Mouse (Mus musculus) kidney, embryonic 14.5 days (tissue): ENCODE measurements at regions not wholly inside any gene's neighbourhood (a gene's known extent, or its start where the extent isn't known, plus 50 kb on each side); places are given as distances from the start of the nearest gene placed in this dataset.

Source experiments
- ATAC-seq: fragments of 200-750 bp; cut with Nextera tagmentation; 2 replicates; pipeline ENCODE4 v1.8.0; 2017; ENCODE audit warnings: moderate number of reproducible peaks, mild to moderate bottlenecking, moderate TSS enrichment, moderate library complexity; ENCODE audit not compliant: low FRiP score, low TSS enrichment
- H3K27ac ChIP-seq: fragments of 300-500 bp; sonication (generic); 2 replicates; pipeline ENCODE4 v1.5.1; 2014; ENCODE audit warnings: low read depth, mild to moderate bottlenecking, low read length, moderate library complexity, mixed read lengths
- H3K27me3 ChIP-seq: fragments of 300-500 bp; sonication (generic); 2 replicates; pipeline ENCODE4 v1.6.1; 2014; ENCODE audit warnings: mild to moderate bottlenecking, low read length; ENCODE audit not compliant: control insufficient read depth, insufficient read depth
- H3K36me3 ChIP-seq: fragments of 300-500 bp; sonication (generic); 2 replicates; pipeline ENCODE4 v1.6.1; 2014; ENCODE audit warnings: low read length, mixed read lengths; ENCODE audit not compliant: control insufficient read depth, insufficient read depth
- H3K4me1 ChIP-seq: fragments of 300-500 bp; sonication (generic); 2 replicates; pipeline ENCODE4 v1.6.1; 2014; ENCODE audit warnings: low read length, mixed read lengths; ENCODE audit not compliant: control insufficient read depth, insufficient read depth
- H3K4me2 ChIP-seq: fragments of 300-500 bp; sonication (generic); replicated peaks from 2 replicates; pipeline ENCODE4 v1.6.1; 2014; ENCODE audit warnings: low read depth, mild to moderate bottlenecking, low read length
- H3K4me3 ChIP-seq: fragments of 300-500 bp; sonication (generic); 2 replicates; pipeline ENCODE4 v1.5.1; 2014; ENCODE audit warnings: mild to moderate bottlenecking, low read length
- H3K9ac ChIP-seq: fragments of 300-500 bp; sonication (generic); 2 replicates; pipeline ENCODE4 v1.6.1; 2014; ENCODE audit warnings: low read depth, mild to moderate bottlenecking, low read length, moderate library complexity
- H3K9me3 ChIP-seq: fragments of 300-500 bp; sonication (generic); 2 replicates; pipeline ENCODE4 v1.6.1; 2016; ENCODE audit warnings: low read length; ENCODE audit not compliant: control insufficient read depth
- WGBS: fragments of 180-500 bp; shearing (Covaris S2); extraction: QIAGEN DNeasy Blood & Tissue Kit; methylation state at CpG from one replicate; pipeline ENCODE4 v1.1.7; 2014; 5-methylcytosine and 5-hydroxymethylcytosine counted together

- 71% methylated on average over 3 of the region's 3 CpGs for WGBS
- Histone ChIP-seq H3K27ac (no peak overlapping the region), H3K4me2 (no peak overlapping the region), H3K4me1 (no peaks in the 10 kb centered on the region), H3K27me3 (no peaks in the 10 kb centered on the region), H3K9ac (no peak overlapping the region), H3K36me3 (no peaks in the 10 kb centered on the region), H3K4me3 (no peak overlapping the region), H3K9me3 (no peaks in the 10 kb centered on the region)
- ATAC-seq: no peak
Observed at GRCm38 (mm10) chr16:42592321-42592720, 251.9 kb upstream of the Gap43 start.

GRCm38 (mm10) chr16:42591530-42591929 lies 251.1 kb upstream of the Gap43 start:
- Histone ChIP-seq H3K4me2 (no peak overlapping the region), H3K9me3 (no peaks in the 10 kb centered on the region), H3K4me3 (no peak overlapping the region), H3K27me3 (no peaks in the 10 kb centered on the region), H3K4me1 (no peaks in the 10 kb centered on the region), H3K27ac (no peak overlapping the region), H3K36me3 (no peaks in the 10 kb centered on the region), H3K9ac (no peak overlapping the region)
- ATAC-seq: no peak
- WGBS: 88% methylated on average over 5 of the region's 5 CpGs

- H3K4me3 ChIP-seq: no peak overlapping the region
- H3K4me1 ChIP-seq: no peaks in the 10 kb centered on the region
- ATAC-seq: no peak
- H3K9me3 ChIP-seq: no peaks in the 10 kb centered on the region
- H3K36me3 ChIP-seq: no peaks in the 10 kb centered on the region
- H3K9ac ChIP-seq: no peak overlapping the region
- H3K27me3 ChIP-seq: no peaks in the 10 kb centered on the region
- no peak overlapping the region for H3K27ac ChIP-seq
- H3K4me2 ChIP-seq: no peak overlapping the region
Observed at GRCm38 (mm10) chr16:42586196-42586595, 245.7 kb upstream of the Gap43 start.

- no peak overlapping the region for H3K9ac ChIP-seq
- no peaks in the 10 kb centered on the region for H3K36me3 ChIP-seq
- ATAC-seq: peak; percentile 60; the same call in 1 of the 2 replicates
- H3K9me3 ChIP-seq: no peaks in the 10 kb centered on the region
- H3K27me3 ChIP-seq: no peaks in the 10 kb centered on the region
- no peak overlapping the region for H3K27ac ChIP-seq
- no peak overlapping the region for H3K4me2 ChIP-seq
- no peaks in the 10 kb centered on the region for H3K4me1 ChIP-seq
- WGBS: 5% methylated on average over 7 of the region's 7 CpGs
- no peak overlapping the region for H3K4me3 ChIP-seq
Observed at GRCm38 (mm10) chr16:42575517-42575946, 235.1 kb upstream of the Gap43 start.

DNA sequence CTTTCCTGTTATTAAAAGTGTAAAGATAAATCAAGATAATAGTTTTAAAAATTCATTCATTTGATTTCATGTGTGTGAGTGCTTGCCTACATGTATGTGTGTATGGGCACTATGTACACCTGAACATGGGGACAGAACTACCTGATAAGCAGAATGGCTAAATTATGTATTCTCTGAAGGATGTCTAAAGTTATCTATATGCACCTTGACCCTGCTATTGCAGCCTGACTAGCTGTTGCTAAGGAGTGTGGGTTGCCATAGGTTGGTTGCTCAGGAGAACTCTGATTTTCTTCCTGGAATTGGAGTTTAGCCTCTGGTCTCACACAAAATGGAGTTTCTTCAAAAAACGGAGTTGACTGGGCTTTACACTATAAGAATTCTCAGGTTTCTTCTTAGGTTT lies 234.5 kb upstream of the Gap43 start:
- 20% methylated on average over 1 of the region's 1 CpGs for WGBS
- Histone ChIP-seq H3K36me3 (no peaks in the 10 kb centered on the region), H3K9ac (no peak overlapping the region), H3K27ac (no peak overlapping the region), H3K4me2 (no peak overlapping the region), H3K4me1 (no peaks in the 10 kb centered on the region), H3K4me3 (no peak overlapping the region), H3K9me3 (no peaks in the 10 kb centered on the region), H3K27me3 (no peaks in the 10 kb centered on the region)
- no peak for ATAC-seq

DNA sequence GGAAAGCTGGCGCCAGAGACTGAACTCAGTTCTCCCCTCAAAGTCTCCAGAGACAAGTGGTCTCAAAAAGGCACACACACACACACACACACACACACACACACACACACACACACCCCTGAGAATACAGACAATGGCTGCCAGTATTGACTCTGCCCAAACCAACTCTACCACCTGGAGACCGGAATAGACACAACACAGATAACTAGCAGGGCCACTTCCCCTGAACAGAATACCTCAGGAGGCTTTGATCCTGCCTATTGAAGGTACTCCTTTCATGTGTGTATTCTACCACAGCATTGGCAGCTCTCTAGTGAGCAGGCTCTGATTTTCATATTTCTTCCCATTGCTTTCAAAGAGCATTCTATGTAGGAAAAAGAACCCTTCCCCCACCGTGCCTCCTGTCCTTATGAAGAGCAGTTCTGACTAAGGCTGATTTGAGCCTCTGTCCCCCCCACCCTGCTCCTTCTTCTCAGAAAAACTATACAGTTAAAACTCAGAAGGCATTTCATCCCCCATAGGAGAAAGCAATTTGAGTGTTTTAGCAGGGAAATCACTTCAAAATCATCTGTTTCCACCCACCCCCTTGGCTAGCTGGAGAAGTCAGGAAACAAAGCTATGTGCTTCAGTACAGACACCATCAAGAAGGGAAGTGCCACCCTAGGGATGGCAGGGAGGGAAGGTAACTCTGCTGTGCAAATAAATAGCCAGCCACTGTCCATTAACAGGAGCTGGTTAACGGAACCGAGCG lies 230.0 kb upstream of the Gap43 start:
- 75% methylated on average over 6 of the region's 6 CpGs for WGBS
- H3K27ac ChIP-seq: no peak overlapping the region
- no peaks in the 10 kb centered on the region for H3K4me1 ChIP-seq
- no peak overlapping the region for H3K9ac ChIP-seq
- H3K4me3 ChIP-seq: no peak overlapping the region
- no peak overlapping the region for H3K4me2 ChIP-seq
- no peaks in the 10 kb centered on the region for H3K27me3 ChIP-seq
- no peak for ATAC-seq
- H3K9me3 ChIP-seq: no peaks in the 10 kb centered on the region
- no peaks in the 10 kb centered on the region for H3K36me3 ChIP-seq

GRCm38 (mm10) chr16:42569335-42569734 lies 228.9 kb upstream of the Gap43 start:
- Histone ChIP-seq H3K36me3 (no peaks in the 10 kb centered on the region), H3K9me3 (no peaks in the 10 kb centered on the region), H3K27ac (no peak overlapping the region), H3K27me3 (no peaks in the 10 kb centered on the region), H3K4me1 (no peaks in the 10 kb centered on the region), H3K9ac (no peak overlapping the region), H3K4me2 (no peak overlapping the region), H3K4me3 (no peak overlapping the region)
- ATAC-seq: no peak
- WGBS: 73% methylated on average over 2 of the region's 2 CpGs

GRCm38 (mm10) chr16:42549591-42549990 lies 209.1 kb upstream of the Gap43 start:
- Histone ChIP-seq H3K27me3 (no peaks in the 10 kb centered on the region), H3K9ac (no peak overlapping the region), H3K4me2 (no peak overlapping the region), H3K9me3 (no peaks in the 10 kb centered on the region), H3K36me3 (no peaks in the 10 kb centered on the region), H3K27ac (no peak overlapping the region), H3K4me3 (no peak overlapping the region), H3K4me1 (no peaks in the 10 kb centered on the region)
- ATAC-seq: 0 out of 2 replicates have a peak, but pooled peaks have one; percentile 76
- 53% methylated on average over 1 of the region's 1 CpGs for WGBS

DNA sequence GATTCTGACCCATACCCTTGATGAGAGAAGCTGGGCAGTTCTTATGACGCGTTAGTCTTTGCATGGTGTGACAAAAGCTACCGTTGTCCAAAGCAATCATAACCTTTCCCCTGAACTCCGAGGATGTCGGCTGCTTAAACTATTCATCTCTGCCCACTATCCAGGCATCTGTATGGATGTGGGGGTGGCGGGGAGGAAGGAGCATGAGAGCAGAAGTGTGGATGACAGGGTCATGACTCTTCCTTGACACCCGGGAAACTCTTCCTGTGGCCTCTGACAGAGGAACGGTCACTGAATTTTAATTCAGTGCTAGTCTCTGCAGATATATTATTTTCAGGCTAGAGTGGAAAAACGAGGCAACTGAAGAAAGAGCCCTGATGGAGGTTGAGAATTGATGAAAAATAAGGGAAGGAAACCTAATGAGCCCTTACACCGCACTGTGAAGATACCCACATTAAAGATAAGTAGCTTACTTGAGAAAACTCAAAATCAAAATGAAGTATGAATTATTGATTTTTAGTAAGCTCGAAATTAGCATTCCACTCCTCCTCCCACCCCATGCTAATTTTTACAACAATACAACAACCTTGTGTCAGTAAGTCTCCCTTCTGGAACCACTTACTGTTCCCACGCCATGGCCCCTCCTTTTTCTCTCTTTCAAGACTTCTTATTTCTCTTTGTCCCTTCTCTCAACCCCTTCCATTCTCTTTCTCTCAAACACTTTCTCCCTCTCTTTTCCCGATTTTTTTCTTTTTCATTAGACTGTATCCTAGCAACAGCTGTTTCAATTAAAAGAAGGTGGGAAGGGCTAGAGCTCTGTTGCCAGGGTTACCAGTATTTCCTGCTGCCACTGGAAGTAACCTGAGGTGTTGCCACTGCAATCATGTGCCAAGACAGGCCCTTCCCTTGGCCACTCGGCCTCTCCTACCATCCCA lies 206.0 kb upstream of the Gap43 start:
- H3K9ac ChIP-seq: no peak overlapping the region
- H3K4me3 ChIP-seq: no peak overlapping the region
- H3K4me1 ChIP-seq: no peaks in the 10 kb centered on the region
- no peaks in the 10 kb centered on the region for H3K36me3 ChIP-seq
- 42% methylated on average over 14 of the region's 14 CpGs for WGBS
- no peaks in the 10 kb centered on the region for H3K27me3 ChIP-seq
- no peaks in the 10 kb centered on the region for H3K9me3 ChIP-seq
- ATAC-seq: no peak; the same call in 1 of the 2 replicates
- H3K4me2 ChIP-seq: no peak overlapping the region
- no peak overlapping the region for H3K27ac ChIP-seq
